Mouse (Mus musculus) gastrocnemius, postnatal 4 days (tissue): ENCODE results near the gene Tead1. TPM values are rescaled to one million over a fixed set of nuclear protein-coding genes. Genes with fewer than 3 reads are reported as not detected.

Experiments
- DNase-seq, 2 experiments: peaks; one replicate each; pipeline ENCODE4 v3.0.0; 2021 to 2022; ENCODE audit warnings: low spot score in 2 of 2, mixed read lengths in 2 of 2
- total RNA-seq, 2 experiments: library from RNA; stranded (reverse); gene quantifications; 2 replicates each; pipeline ENCODE4 v1.2.3; 2021

Tead1 gene
- total RNA-seq, 2 experiments from 2014 or later: 155 to 175 TPM

- DNase-seq: no peak
Measured at GRCm38 (mm10) chr7:112851281-112851744, 172.2 kb downstream of the Tead1 start.

GRCm38 (mm10) chr7:112852149-112852839 lies 173.2 kb downstream of the Tead1 start:
- no peak for DNase-seq

GRCm38 (mm10) chr7:112853857-112854256 lies 174.7 kb downstream of the Tead1 start:
- no peak for DNase-seq

- no peak for DNase-seq
Measured at GRCm38 (mm10) chr7:112854516-112854915, 175.4 kb downstream of the Tead1 start.

- no peak for DNase-seq
Measured at GRCm38 (mm10) chr7:112855419-112855818, 176.3 kb downstream of the Tead1 start.

GRCm38 (mm10) chr7:112856121-112856571 lies 177.0 kb downstream of the Tead1 start:
- DNase-seq: peak in 1 of 2 experiments; percentile 43

GRCm38 (mm10) chr7:112856583-112856982 lies 177.5 kb downstream of the Tead1 start:
- DNase-seq: no peak

- no peak for DNase-seq
Measured at GRCm38 (mm10) chr7:112859887-112860286, 180.8 kb downstream of the Tead1 start.

GRCm38 (mm10) chr7:112862086-112862485 lies 183.0 kb downstream of the Tead1 start:
- DNase-seq: no peak

GRCm38 (mm10) chr7:112864188-112864587 lies 185.1 kb downstream of the Tead1 start:
- no peak for DNase-seq

GRCm38 (mm10) chr7:112865739-112866138 lies 186.6 kb downstream of the Tead1 start:
- DNase-seq: peak; percentile 41 to 65

- peak in 1 of 2 experiments; percentile 55 for DNase-seq
Measured at GRCm38 (mm10) chr7:112868551-112869465, 189.7 kb downstream of the Tead1 start.

GRCm38 (mm10) chr7:112871752-112872151 lies 192.6 kb downstream of the Tead1 start:
- DNase-seq: no peak

GRCm38 (mm10) chr7:112872435-112873196 lies 193.5 kb downstream of the Tead1 start:
- DNase-seq: no peak

- no peak for DNase-seq
Measured at GRCm38 (mm10) chr7:112876128-112876527, 197.0 kb downstream of the Tead1 start.

- peak in 1 of 2 experiments; percentile 73 for DNase-seq
Measured at GRCm38 (mm10) chr7:112883791-112884274, 204.7 kb downstream of the Tead1 start.

- DNase-seq: peak in 1 of 2 experiments; percentile 25
Measured at GRCm38 (mm10) chr7:112885546-112885945, 206.4 kb downstream of the Tead1 start.

- no peak for DNase-seq
Measured at GRCm38 (mm10) chr7:112891883-112892282, 212.8 kb downstream of the Tead1 start.

GRCm38 (mm10) chr7:112892595-112892994 lies 213.5 kb downstream of the Tead1 start:
- DNase-seq: no peak

GRCm38 (mm10) chr7:112896363-112896762 lies 217.2 kb downstream of the Tead1 start:
- no peak for DNase-seq

- DNase-seq: no peak
Measured at GRCm38 (mm10) chr7:112901710-112902109, 222.6 kb downstream of the Tead1 start.
